Mouse (Mus musculus) heart, embryonic 12.5 days (tissue): ENCODE results near the gene Exoc3l2. TPM values are rescaled to one million over a fixed set of nuclear protein-coding genes. Genes with fewer than 3 reads are reported as not detected.

Experiments used
- ATAC-seq: fragments of 200-750 bp; cut with Nextera tagmentation; 2 replicates; pipeline ENCODE4 v1.8.0; 2017; ENCODE audit warnings: moderate TSS enrichment, moderate library complexity; ENCODE audit not compliant: insufficient number of reproducible peaks, low FRiP score
- H3K27ac ChIP-seq: fragments of 300-500 bp; sonication (generic); 2 replicates; pipeline ENCODE4 v1.5.1; 2016; ENCODE audit warnings: mild to moderate bottlenecking, moderate library complexity; ENCODE audit not compliant: poor library complexity, severe bottlenecking
- H3K27me3 ChIP-seq: fragments of 300-500 bp; sonication (generic); replicated peaks from 2 replicates; pipeline ENCODE4 v1.6.1; 2016; ENCODE audit warnings: mild to moderate bottlenecking, moderate library complexity
- H3K36me3 ChIP-seq: fragments of 300-500 bp; sonication (generic); 2 replicates; pipeline ENCODE4 v1.6.1; 2016; ENCODE audit warnings: mild to moderate bottlenecking, moderate library complexity
- H3K4me1 ChIP-seq: fragments of 300-500 bp; sonication (generic); replicated peaks from 2 replicates; pipeline ENCODE4 v1.6.1; 2016; ENCODE audit warnings: mild to moderate bottlenecking
- H3K4me2 ChIP-seq: fragments of 300-500 bp; sonication (generic); 2 replicates; pipeline ENCODE4 v1.6.1; 2016; ENCODE audit warnings: mild to moderate bottlenecking, moderate library complexity
- H3K4me3 ChIP-seq: fragments of 300-500 bp; sonication (generic); 2 replicates; pipeline ENCODE4 v1.5.1; 2016; ENCODE audit warnings: mild to moderate bottlenecking
- H3K9ac ChIP-seq: fragments of 300-500 bp; sonication (generic); 2 replicates; pipeline ENCODE4 v1.6.1; 2016; ENCODE audit warnings: mild to moderate bottlenecking, moderate library complexity
- H3K9me3 ChIP-seq: fragments of 300-500 bp; sonication (generic); replicated peaks from 2 replicates; pipeline ENCODE4 v1.6.1; 2016; ENCODE audit warnings: mild to moderate bottlenecking, moderate library complexity
- WGBS: fragments of 180-500 bp; shearing (Covaris S2); methylation state at CpG from one replicate; pipeline ENCODE4 v1.1.7; 2016; 5-methylcytosine and 5-hydroxymethylcytosine counted together
- polyA plus RNA-seq: library from polyadenylated mRNA; unstranded; fragments of >200 nt; fragmentation: Nextera tagmentation; extraction: Ambion mirVana; gene quantifications from 2 replicates; pipeline ENCODE4 v1.2.1, GENCODE M21; 2016

Exoc3l2 gene
- polyA plus RNA-seq, 1 experiment from 2014 or later = 3.1 TPM

GRCm38 (mm10) chr7:19523757-19524419 lies 60.8 kb downstream of the Exoc3l2 start:
- Histone ChIP-seq H3K4me3 (peak overlapping the region; percentile 41), H3K9ac (peak overlapping the region; percentile 65), H3K27ac (no peak overlapping the region), H3K4me2 (peak overlapping the region; percentile 78), H3K36me3 (peaks cover 7% of the 10 kb centered on the region), H3K4me1 (peaks cover 31% of the 10 kb centered on the region), H3K27me3 (peaks cover 76% of the 10 kb centered on the region), H3K9me3 (no peaks in the 10 kb centered on the region)
- WGBS = 3% methylated on average over 64 of the region's 64 CpGs
- ATAC-seq = peak; percentile 29; the same call in 1 of the 2 replicates

- WGBS = 14% methylated on average over 24 of the region's 24 CpGs
- H3K4me1 ChIP-seq = peaks cover 31% of the 10 kb centered on the region
- H3K4me2 ChIP-seq = peak overlapping the region; percentile 78
- no peak for ATAC-seq
- H3K27me3 ChIP-seq = peaks cover 70% of the 10 kb centered on the region
- no peaks in the 10 kb centered on the region for H3K9me3 ChIP-seq
- H3K4me3 ChIP-seq = peak overlapping the region; percentile 41
- peak overlapping the region; percentile 65 for H3K9ac ChIP-seq
- no peak overlapping the region for H3K27ac ChIP-seq
- H3K36me3 ChIP-seq = peaks cover 14% of the 10 kb centered on the region
Observed at GRCm38 (mm10) chr7:19524420-19525104, 61.4 kb downstream of the Exoc3l2 start.

GRCm38 (mm10) chr7:19525105-19525481 lies 62.0 kb downstream of the Exoc3l2 start:
- Histone ChIP-seq H3K4me1 (peaks cover 25% of the 10 kb centered on the region), H3K27me3 (peaks cover 64% of the 10 kb centered on the region), H3K36me3 (peaks cover 19% of the 10 kb centered on the region), H3K9ac (no peak overlapping the region), H3K4me3 (no peak overlapping the region), H3K27ac (no peak overlapping the region), H3K9me3 (no peaks in the 10 kb centered on the region), H3K4me2 (no peak overlapping the region)
- no peak for ATAC-seq
- 42% methylated on average over 2 of the region's 2 CpGs for WGBS

GRCm38 (mm10) chr7:19531077-19531476 lies 67.9 kb downstream of the Exoc3l2 start:
- Histone ChIP-seq H3K4me2 (no peak overlapping the region), H3K27ac (no peak overlapping the region), H3K4me3 (no peak overlapping the region), H3K4me1 (peaks cover under 1% of the 10 kb centered on the region; the same call in 1 of the 2 replicates), H3K27me3 (peaks cover 5% of the 10 kb centered on the region), H3K36me3 (peaks cover 76% of the 10 kb centered on the region), H3K9me3 (no peaks in the 10 kb centered on the region), H3K9ac (no peak overlapping the region)
- no peak for ATAC-seq
- WGBS = 75% methylated on average over 10 of the region's 10 CpGs

- Histone ChIP-seq H3K36me3 (peaks cover 76% of the 10 kb centered on the region), H3K27me3 (no peaks in the 10 kb centered on the region), H3K4me1 (peaks cover 11% of the 10 kb centered on the region), H3K9me3 (no peaks in the 10 kb centered on the region), H3K27ac (no peak overlapping the region), H3K4me2 (no peak overlapping the region), H3K4me3 (no peak overlapping the region), H3K9ac (no peak overlapping the region)
- no peak for ATAC-seq
- WGBS = 93% methylated on average over 14 of the region's 14 CpGs
Observed at GRCm38 (mm10) chr7:19532240-19532639, 69.1 kb downstream of the Exoc3l2 start.

GRCm38 (mm10) chr7:19534676-19535075 lies 71.5 kb downstream of the Exoc3l2 start:
- Histone ChIP-seq H3K27me3 (no peaks in the 10 kb centered on the region), H3K4me1 (peaks cover 15% of the 10 kb centered on the region), H3K9me3 (no peaks in the 10 kb centered on the region), H3K27ac (no peak overlapping the region), H3K4me2 (no peak overlapping the region), H3K9ac (no peak overlapping the region), H3K4me3 (no peak overlapping the region), H3K36me3 (peaks cover 61% of the 10 kb centered on the region)
- ATAC-seq = no peak
- 96% methylated on average over 10 of the region's 10 CpGs for WGBS

- Histone ChIP-seq H3K4me2 (no peak overlapping the region), H3K36me3 (no peaks in the 10 kb centered on the region), H3K27me3 (no peaks in the 10 kb centered on the region), H3K4me1 (peaks cover 50% of the 10 kb centered on the region), H3K27ac (no peak overlapping the region), H3K4me3 (no peak overlapping the region), H3K9ac (no peak overlapping the region), H3K9me3 (no peaks in the 10 kb centered on the region)
- no peak for ATAC-seq
- 89% methylated on average over 2 of the region's 2 CpGs for WGBS
Observed at GRCm38 (mm10) chr7:19540771-19541566, 77.8 kb downstream of the Exoc3l2 start.

- H3K27ac ChIP-seq = no peak overlapping the region
- peaks cover 51% of the 10 kb centered on the region for H3K4me1 ChIP-seq
- H3K9me3 ChIP-seq = no peaks in the 10 kb centered on the region
- no peak overlapping the region for H3K4me3 ChIP-seq
- H3K36me3 ChIP-seq = no peaks in the 10 kb centered on the region
- WGBS = 83% methylated on average over 7 of the region's 7 CpGs
- no peak for ATAC-seq
- no peak overlapping the region for H3K4me2 ChIP-seq
- no peak overlapping the region for H3K9ac ChIP-seq
- no peaks in the 10 kb centered on the region for H3K27me3 ChIP-seq
Observed at GRCm38 (mm10) chr7:19541681-19542154, 78.6 kb downstream of the Exoc3l2 start.

- 69% methylated on average over 8 of the region's 8 CpGs for WGBS
- Histone ChIP-seq H3K9me3 (no peaks in the 10 kb centered on the region), H3K9ac (no peak overlapping the region), H3K4me3 (no peak overlapping the region), H3K27ac (no peak overlapping the region), H3K4me1 (peaks cover 49% of the 10 kb centered on the region), H3K4me2 (no peak overlapping the region), H3K36me3 (no peaks in the 10 kb centered on the region), H3K27me3 (no peaks in the 10 kb centered on the region)
- ATAC-seq = no peak
Observed at GRCm38 (mm10) chr7:19542155-19542691, 79.1 kb downstream of the Exoc3l2 start.

- no peak overlapping the region for H3K4me2 ChIP-seq
- 0 out of 2 replicates have a peak, but pooled peaks have one; percentile 26 for ATAC-seq
- H3K9me3 ChIP-seq = no peaks in the 10 kb centered on the region
- no peak overlapping the region for H3K4me3 ChIP-seq
- H3K27me3 ChIP-seq = no peaks in the 10 kb centered on the region
- no peak overlapping the region for H3K9ac ChIP-seq
- peaks cover 52% of the 10 kb centered on the region for H3K4me1 ChIP-seq
- no peak overlapping the region for H3K27ac ChIP-seq
- 50% methylated on average over 6 of the region's 6 CpGs for WGBS
- no peaks in the 10 kb centered on the region; the same call in 1 of the 2 replicates for H3K36me3 ChIP-seq
Observed at GRCm38 (mm10) chr7:19543584-19543983, 80.5 kb downstream of the Exoc3l2 start.

- Histone ChIP-seq H3K9ac (no peak overlapping the region), H3K4me1 (peaks cover 59% of the 10 kb centered on the region), H3K4me3 (no peak overlapping the region), H3K4me2 (no peak overlapping the region), H3K27ac (no peak overlapping the region), H3K27me3 (no peaks in the 10 kb centered on the region), H3K9me3 (no peaks in the 10 kb centered on the region), H3K36me3 (no peaks in the 10 kb centered on the region; the same call in 1 of the 2 replicates)
- ATAC-seq = no peak
- 62% methylated on average over 3 of the region's 3 CpGs for WGBS
Observed at GRCm38 (mm10) chr7:19546007-19546406, 82.9 kb downstream of the Exoc3l2 start.
